Mouse (Mus musculus) spleen, adult 2 months (tissue): ENCODE results near the gene Arhgap23.

ENCODE experiments used
- CTCF ChIP-seq: fragments of 200-500 bp; IDR thresholded peaks from 2 replicates; pipeline ENCODE4 v1.5.1; 2011; ENCODE audit warnings: mild to moderate bottlenecking, inconsistent platforms; ENCODE audit not compliant: insufficient read depth, insufficient read length, insufficient replicate concordance; ENCODE audit errors: extremely low read depth
- POLR2A ChIP-seq: fragments of 200-500 bp; IDR thresholded peaks from 2 replicates; pipeline ENCODE4 v1.6.1; 2011; ENCODE audit warnings: low read depth, low read length, inconsistent platforms

DNA sequence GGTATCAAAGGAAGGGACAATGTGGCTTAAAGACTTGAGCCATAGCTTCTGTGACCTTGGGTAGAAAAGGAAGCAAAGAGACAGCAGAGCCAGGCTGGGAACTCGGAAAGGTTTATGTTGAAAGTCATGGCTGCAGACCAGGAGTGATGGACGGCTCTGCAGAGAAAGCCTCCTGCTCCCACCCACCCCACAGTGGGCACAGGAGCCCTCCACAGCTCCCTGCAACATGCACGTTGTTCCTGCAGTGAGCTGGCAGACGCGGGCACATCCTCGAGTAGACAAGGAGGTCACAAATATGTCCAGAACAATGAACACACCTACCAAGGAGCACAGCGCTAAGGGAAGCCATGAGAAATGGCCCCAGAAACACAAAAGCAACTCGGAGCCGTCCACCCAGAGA lies 128.6 kb downstream of the Arhgap23 start:
- TF ChIP-seq CTCF: no peak
- TF ChIP-seq POLR2A: no peak
